Mouse (Mus musculus) liver, embryonic 13.5 days (tissue): ENCODE measurements around the gene Ezh1. TPM values are rescaled to one million over a fixed set of nuclear protein-coding genes. Genes with fewer than 3 reads are reported as not detected.
A peak's percentile ranks its signal among the peaks of the same experiment; 100 is the strongest.

ENCODE experiments used
- ATAC-seq: fragments of 200-750 bp; cut with Nextera tagmentation; 2 replicates; pipeline ENCODE4 v1.8.0; 2017; ENCODE audit warnings: low read depth, mild to moderate bottlenecking, moderate number of reproducible peaks, moderate library complexity
- DNase-seq: peaks from one replicate; pipeline ENCODE4 v3.0.0; 2022
- H3K27ac ChIP-seq: fragments of 300-500 bp; sonication (generic); 2 replicates; pipeline ENCODE4 v1.5.1; 2015; ENCODE audit warnings: moderate library complexity, mild to moderate bottlenecking, inconsistent platforms
- H3K27me3 ChIP-seq: fragments of 300-500 bp; sonication (generic); 2 replicates; pipeline ENCODE4 v1.6.1; 2015; ENCODE audit warnings: mild to moderate bottlenecking, inconsistent platforms
- H3K36me3 ChIP-seq: fragments of 300-500 bp; sonication (generic); 2 replicates; pipeline ENCODE4 v1.6.1; 2015; ENCODE audit warnings: mild to moderate bottlenecking, inconsistent platforms
- H3K4me1 ChIP-seq: fragments of 300-500 bp; sonication (generic); replicated peaks from 2 replicates; pipeline ENCODE4 v1.6.1; 2015; ENCODE audit warnings: inconsistent platforms
- H3K4me2 ChIP-seq: fragments of 300-500 bp; sonication (generic); 2 replicates; pipeline ENCODE4 v1.6.1; 2015; ENCODE audit warnings: inconsistent platforms, mild to moderate bottlenecking, moderate library complexity
- H3K4me3 ChIP-seq: fragments of 300-500 bp; sonication (generic); replicated peaks from 2 replicates; pipeline ENCODE4 v1.5.1; 2015; ENCODE audit warnings: mild to moderate bottlenecking, inconsistent platforms
- H3K9ac ChIP-seq: fragments of 300-500 bp; sonication (generic); 2 replicates; pipeline ENCODE4 v1.6.1; 2015; ENCODE audit warnings: mild to moderate bottlenecking, inconsistent platforms
- H3K9me3 ChIP-seq: fragments of 300-500 bp; sonication (generic); replicated peaks from 2 replicates; pipeline ENCODE4 v1.6.1; 2016; ENCODE audit warnings: inconsistent platforms
- WGBS: fragments of 180-500 bp; shearing (Covaris S2); methylation state at CpG from one replicate; pipeline ENCODE4 v1.1.7; 2015; ENCODE audit not compliant: insufficient replicate concordance; 5-methylcytosine and 5-hydroxymethylcytosine counted together
- polyA plus RNA-seq: library from polyadenylated mRNA; unstranded; fragments of >200 nt; fragmentation: Nextera tagmentation; extraction: Ambion mirVana; gene quantifications from 2 replicates; pipeline ENCODE4 v1.2.1, GENCODE M21; 2015

Ezh1 gene
- polyA plus RNA-seq, 1 experiment from 2014 or later, result 6.6 TPM

- ATAC-seq (peak; percentile 92), DNase-seq (peak; percentile 91)
- H3K36me3 ChIP-seq, result peaks cover 29% of the 10 kb centered on the region
- no peaks in the 10 kb centered on the region for H3K9me3 ChIP-seq
- under 1% methylated on average over 42 of the region's 43 CpGs for WGBS
- H3K4me3 ChIP-seq, result peak within 1 kb of the TSS; percentile 72
- H3K4me1 ChIP-seq, result peaks cover 92% of the 10 kb centered on the region
- peak within 1 kb of the TSS; percentile 92 for H3K9ac ChIP-seq
- peak within 1 kb of the TSS; percentile 99 for H3K4me2 ChIP-seq
- peak within 1 kb of the TSS; percentile 98 for H3K27ac ChIP-seq
- H3K27me3 ChIP-seq, result peaks cover 35% of the 10 kb centered on the region
Measured at GRCm38 (mm10) chr11:101259948-101260825, 33.9 kb upstream of the Ezh1 start, which contains the start of gene Wnk4. TSS of gene Wnk4 (plus strand) at chr11:101260567.

GRCm38 (mm10) chr11:101259261-101259712 lies 33.0 kb upstream of the Ezh1 start:
- H3K9me3 ChIP-seq, result no peaks in the 10 kb centered on the region

DNA sequence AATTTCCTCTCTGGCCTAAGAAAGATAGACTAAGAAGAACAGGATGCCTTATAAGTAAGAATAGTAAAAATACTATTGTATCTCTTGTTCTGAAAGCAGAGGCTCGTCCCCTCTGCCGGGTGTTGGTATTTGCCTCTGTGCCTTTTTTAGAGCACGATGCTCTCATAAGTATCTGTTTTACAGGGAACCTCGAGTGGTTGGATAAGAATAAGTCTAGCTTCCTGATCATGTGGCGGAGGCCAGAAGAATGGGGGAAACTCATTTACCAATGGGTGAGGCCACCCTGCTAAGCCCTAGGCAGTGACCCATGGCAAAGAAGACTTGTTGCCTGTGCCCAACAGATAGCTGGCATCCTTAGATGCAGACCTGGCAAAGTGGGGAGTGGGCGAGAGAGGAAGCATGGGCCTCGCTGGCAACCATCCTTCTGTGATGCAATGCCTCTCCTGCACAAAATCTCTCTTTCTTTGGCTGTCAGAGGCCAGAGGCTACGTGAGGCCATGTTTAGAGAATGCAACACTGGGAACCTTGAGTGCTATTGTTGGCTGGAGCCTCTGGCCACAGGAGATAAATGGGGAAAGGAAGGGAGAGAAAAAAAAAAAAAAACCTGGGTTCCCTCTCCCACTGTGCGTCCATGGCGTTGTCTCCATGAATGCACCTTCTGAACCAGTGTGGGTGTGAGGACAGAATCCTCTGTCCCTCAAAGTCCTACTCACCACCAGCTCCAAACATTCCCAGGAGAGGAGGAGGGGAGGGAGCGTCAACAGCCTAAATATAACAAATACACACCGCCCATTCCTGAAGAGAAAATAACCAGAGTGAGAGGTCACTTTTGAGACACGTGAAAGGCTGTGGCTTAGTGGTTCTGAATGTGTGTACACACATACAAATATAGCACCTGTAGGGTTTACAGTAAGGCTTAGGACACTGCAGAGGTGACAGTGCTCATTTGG lies 29.8 kb upstream of the Ezh1 start:
- ATAC-seq (no peak), DNase-seq (no peak)
- H3K4me2 ChIP-seq, result no peak overlapping the region
- 72% methylated on average over 13 of the region's 13 CpGs for WGBS
- H3K27me3 ChIP-seq, result no peaks in the 10 kb centered on the region
- no peaks in the 10 kb centered on the region for H3K9me3 ChIP-seq
- 0 out of 2 replicates have a peak overlapping the region, but pooled peaks have one; percentile 2 for H3K9ac ChIP-seq
- H3K27ac ChIP-seq, result peak overlapping the region; percentile 36
- H3K4me3 ChIP-seq, result no peak overlapping the region
- H3K36me3 ChIP-seq, result peaks cover 29% of the 10 kb centered on the region
- H3K4me1 ChIP-seq, result peaks cover 79% of the 10 kb centered on the region

More at GRCm38 (mm10) chr11:101259261-101259712, 33.0 kb upstream of the Ezh1 start:
- Histone ChIP-seq H3K4me1 (peaks cover 92% of the 10 kb centered on the region), H3K4me3 (peak overlapping the region; percentile 72), H3K27ac (peak overlapping the region; percentile 98), H3K27me3 (peaks cover 27% of the 10 kb centered on the region), H3K4me2 (peak overlapping the region; percentile 99), H3K36me3 (peaks cover 29% of the 10 kb centered on the region), H3K9ac (peak overlapping the region; percentile 92)
- peak; percentile 48 for DNase-seq
- 21% methylated on average over 6 of the region's 6 CpGs for WGBS
- ATAC-seq, result peak; percentile 15

- peak within 1 kb of the TSS; percentile 94 for H3K27ac ChIP-seq
- H3K9me3 ChIP-seq, result no peaks in the 10 kb centered on the region
- DNase-seq (peak; percentile 76), ATAC-seq (peak; percentile 88)
- H3K4me2 ChIP-seq, result peak within 1 kb of the TSS; percentile 95
- peaks cover 26% of the 10 kb centered on the region for H3K36me3 ChIP-seq
- no peaks in the 10 kb centered on the region for H3K27me3 ChIP-seq
- peaks cover 65% of the 10 kb centered on the region for H3K4me1 ChIP-seq
- WGBS, result under 1% methylated on average over 40 of the region's 40 CpGs
- peak within 1 kb of the TSS; percentile 93 for H3K4me3 ChIP-seq
- H3K9ac ChIP-seq, result peak within 1 kb of the TSS; percentile 97
Measured at GRCm38 (mm10) chr11:101253613-101254389, 27.5 kb upstream of the Ezh1 start, which contains the start of gene Vps25. TSS of gene Vps25 (plus strand) at chr11:101253707.

DNA sequence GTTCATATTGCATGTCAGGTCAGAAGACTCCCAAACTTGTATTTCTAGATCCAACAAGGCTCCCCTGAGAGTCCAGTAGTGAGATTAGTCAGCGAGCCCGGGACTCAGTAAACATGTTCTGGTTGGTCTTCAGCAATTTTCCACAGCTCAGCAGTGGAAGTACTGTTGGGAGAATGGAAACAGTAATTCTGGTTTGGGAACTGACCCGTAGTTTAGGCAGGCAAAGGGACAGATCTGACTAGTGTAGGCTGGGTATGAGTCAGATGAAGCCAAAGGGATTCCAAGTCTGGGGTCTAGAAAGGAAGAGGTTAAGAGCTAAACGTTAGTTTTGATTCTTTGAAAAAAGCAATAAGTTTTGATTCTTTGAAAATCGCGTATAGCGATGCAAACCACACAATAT lies 26.7 kb upstream of the Ezh1 start:
- H3K4me1 ChIP-seq, result peaks cover 62% of the 10 kb centered on the region
- H3K27me3 ChIP-seq, result peaks cover 6% of the 10 kb centered on the region
- 7% methylated on average over 7 of the region's 7 CpGs for WGBS
- H3K27ac ChIP-seq, result peak overlapping the region; percentile 94
- no peaks in the 10 kb centered on the region for H3K9me3 ChIP-seq
- no peak for ATAC-seq
- peak overlapping the region; percentile 95 for H3K4me2 ChIP-seq
- peak overlapping the region; percentile 97 for H3K9ac ChIP-seq
- peaks cover 18% of the 10 kb centered on the region for H3K36me3 ChIP-seq
- peak; percentile 20 for DNase-seq
- peak overlapping the region; percentile 93 for H3K4me3 ChIP-seq

GRCm38 (mm10) chr11:101251031-101251430 lies 24.8 kb upstream of the Ezh1 start:
- DNase-seq (no peak), ATAC-seq (no peak)
- Histone ChIP-seq H3K4me2 (no peak overlapping the region), H3K9ac (no peak overlapping the region), H3K27ac (peak overlapping the region; percentile 44), H3K9me3 (no peaks in the 10 kb centered on the region), H3K4me3 (no peak overlapping the region), H3K36me3 (peaks cover 2% of the 10 kb centered on the region; the same call in 1 of the 2 replicates), H3K27me3 (peaks cover 26% of the 10 kb centered on the region), H3K4me1 (peaks cover 53% of the 10 kb centered on the region)
- WGBS, result 50% methylated on average over 2 of the region's 2 CpGs

DNA sequence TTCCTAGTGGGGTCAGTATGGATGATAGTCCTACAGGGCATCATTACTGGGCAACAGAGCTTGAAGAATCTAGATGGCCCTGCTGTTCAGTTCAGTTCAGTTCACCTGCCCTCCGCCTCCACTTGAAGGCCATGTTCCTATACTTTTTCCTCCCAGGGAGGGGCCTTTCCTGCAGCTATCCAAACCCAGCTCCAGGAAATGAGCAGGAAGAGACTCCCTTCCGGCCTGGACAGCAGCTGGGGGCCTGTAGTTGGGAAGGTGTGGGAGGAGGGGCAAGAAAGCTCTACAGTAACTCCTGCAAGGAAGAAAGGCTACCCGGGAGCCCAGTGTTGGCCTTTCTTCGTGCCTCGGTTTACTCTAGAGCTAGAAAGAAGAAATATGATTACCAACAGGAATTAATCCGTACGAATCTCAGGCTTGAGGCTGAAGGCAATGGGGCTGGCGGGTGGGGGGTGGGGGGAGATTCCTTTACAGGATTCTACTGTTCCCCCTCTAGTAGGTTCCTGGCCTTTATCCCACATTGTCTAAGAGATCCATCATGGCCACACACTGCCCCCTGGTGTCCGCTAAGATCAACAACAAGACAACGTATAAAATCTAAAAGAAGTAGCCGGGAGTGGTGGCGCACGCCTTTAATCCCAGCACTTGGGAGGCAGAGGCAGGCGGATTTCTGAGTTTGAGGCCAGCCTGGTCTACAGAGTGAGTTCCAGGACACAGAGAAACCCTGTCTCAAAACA lies 22.2 kb upstream of the Ezh1 start:
- Histone ChIP-seq H3K27me3 (peaks cover 52% of the 10 kb centered on the region), H3K9ac (no peak overlapping the region), H3K4me2 (no peak overlapping the region), H3K27ac (no peak overlapping the region), H3K4me1 (peaks cover 52% of the 10 kb centered on the region), H3K4me3 (no peak overlapping the region), H3K9me3 (no peaks in the 10 kb centered on the region), H3K36me3 (no peaks in the 10 kb centered on the region)
- ATAC-seq (0 out of 2 replicates have a peak, but pooled peaks have one; percentile 32), DNase-seq (peak; percentile 31)
- WGBS, result 22% methylated on average over 14 of the region's 14 CpGs

DNA sequence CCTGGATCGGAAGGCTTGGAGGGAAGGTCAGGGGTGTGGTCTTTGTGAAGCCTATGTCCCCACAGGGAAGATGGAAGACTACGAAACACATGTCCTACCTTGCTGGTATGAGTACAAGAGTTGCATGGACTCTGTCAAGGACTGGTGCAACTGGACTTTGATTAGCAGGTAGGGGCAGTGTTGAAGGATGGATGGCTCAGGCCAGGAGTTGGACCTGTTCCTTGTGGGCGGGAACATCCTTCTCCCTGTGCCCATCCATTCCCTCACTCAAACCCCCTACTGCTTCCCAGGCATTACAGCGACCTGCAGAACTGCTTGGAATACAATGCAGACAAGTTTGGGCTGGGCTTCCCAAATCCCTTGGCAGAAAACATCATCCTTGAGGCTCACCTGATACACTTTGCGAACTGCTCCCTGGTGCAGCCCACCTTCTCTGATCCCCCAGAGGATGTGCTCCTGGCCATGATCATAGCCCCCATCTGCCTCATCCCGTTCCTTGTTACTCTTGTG lies 21.3 kb upstream of the Ezh1 start:
- no peak overlapping the region; the same call in 1 of the 2 replicates for H3K27ac ChIP-seq
- H3K4me1 ChIP-seq, result peaks cover 47% of the 10 kb centered on the region
- no peaks in the 10 kb centered on the region for H3K9me3 ChIP-seq
- peaks cover 59% of the 10 kb centered on the region for H3K27me3 ChIP-seq
- H3K4me2 ChIP-seq, result peak overlapping the region; percentile 69
- WGBS, result 75% methylated on average over 6 of the region's 6 CpGs
- ATAC-seq, result no peak
- DNase-seq, result no peak
- peak overlapping the region; percentile 55 for H3K4me3 ChIP-seq
- no peaks in the 10 kb centered on the region for H3K36me3 ChIP-seq
- H3K9ac ChIP-seq, result no peak overlapping the region

- Histone ChIP-seq H3K9ac (peak overlapping the region; percentile 54), H3K27ac (no peak overlapping the region), H3K9me3 (no peaks in the 10 kb centered on the region), H3K27me3 (peaks cover 69% of the 10 kb centered on the region), H3K36me3 (no peaks in the 10 kb centered on the region), H3K4me1 (peaks cover 43% of the 10 kb centered on the region), H3K4me2 (peak overlapping the region; percentile 69), H3K4me3 (peak overlapping the region; percentile 55)
- ATAC-seq, result no peak
- WGBS, result 13% methylated on average over 7 of the region's 7 CpGs
- DNase-seq, result no peak
Measured at GRCm38 (mm10) chr11:101246702-101247012, 20.4 kb upstream of the Ezh1 start.
